Mouse (Mus musculus): Measurements from ENCODE around the gene Vamp8.

- TF ChIP-seq POLR2A (IDR thresholded peaks at IDR 0.05; ENCODE audit: borderline replicate concordance, extremely low read depth, insufficient read depth, insufficient read length, poor library complexity, severe bottlenecking), result no peak
- no peak for TF ChIP-seq CTCF (IDR thresholded peaks at IDR 0.05; ENCODE audit: borderline replicate concordance, extremely low read depth, insufficient read depth, insufficient read length)
These were observed 9.5 kb upstream of the Vamp8 start for GRCm38 (mm10) chr6:72399967-72400366.

All from brain, embryonic 14.5 days (tissue).